Mouse (Mus musculus) bone marrow macrophage, adult 2 months (primary cell): ENCODE measurements around the gene Pdzrn3. TPM values are rescaled to one million over a fixed set of nuclear protein-coding genes. Genes with fewer than 3 reads are reported as not detected.

Source experiments
- H3K27ac ChIP-seq: 2 replicates; pipeline ENCODE4 v1.5.1; 2012; ENCODE audit warnings: low read depth, low read length; ENCODE audit not compliant: insufficient read depth
- H3K4me1 ChIP-seq: 2 replicates; pipeline ENCODE4 v1.6.1; 2012; ENCODE audit warnings: low read length; ENCODE audit not compliant: control insufficient read depth, insufficient read depth
- H3K4me3 ChIP-seq: 2 replicates; pipeline ENCODE4 v1.5.1; 2012; ENCODE audit warnings: mild to moderate bottlenecking, low read length, moderate library complexity; ENCODE audit not compliant: insufficient read depth
- CTCF ChIP-seq: IDR thresholded peaks from 2 replicates; pipeline ENCODE4 v1.5.1; 2012; ENCODE audit warnings: low read depth, mild to moderate bottlenecking, low read length, moderate library complexity
- POLR2A ChIP-seq: IDR thresholded peaks from 2 replicates; pipeline ENCODE4 v1.6.1; 2012; ENCODE audit warnings: mild to moderate bottlenecking, low read depth, low read length, borderline replicate concordance
- polyA plus RNA-seq: library from polyadenylated mRNA; stranded (reverse); fragments of >200 nt; gene quantifications from 2 replicates; pipeline ENCODE4 v1.2.4, GENCODE M21; 2012; ENCODE audit not compliant: missing spikeins, insufficient read depth, insufficient read length

Gene Pdzrn3
- polyA plus RNA-seq, 1 experiment = 0.67 TPM

DNA sequence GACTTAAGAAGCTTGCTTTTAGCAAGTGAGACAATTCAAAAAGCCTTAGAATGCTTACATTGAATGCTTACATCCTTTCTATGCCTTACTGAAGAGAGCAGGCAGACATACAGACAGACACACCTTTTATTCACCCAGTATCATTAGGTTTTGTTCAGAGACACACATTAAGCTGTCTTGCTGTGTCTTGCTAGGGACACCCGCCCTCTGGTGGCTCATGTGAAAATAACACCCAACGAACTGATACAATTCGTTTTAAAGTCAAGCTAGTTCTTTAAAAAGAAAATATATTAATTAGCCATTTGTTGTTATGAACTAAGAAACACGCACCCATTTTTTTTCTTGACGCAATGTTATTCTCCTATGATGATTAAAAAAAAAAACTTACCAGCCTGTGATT, 180.1 kb downstream of the Pdzrn3 start:
- H3K27ac ChIP-seq = no peak overlapping the region
- no peak for TF ChIP-seq CTCF
- TF ChIP-seq POLR2A = no peak
- H3K4me1 ChIP-seq = no peaks in the 10 kb centered on the region
- H3K4me3 ChIP-seq = no peak overlapping the region

DNA sequence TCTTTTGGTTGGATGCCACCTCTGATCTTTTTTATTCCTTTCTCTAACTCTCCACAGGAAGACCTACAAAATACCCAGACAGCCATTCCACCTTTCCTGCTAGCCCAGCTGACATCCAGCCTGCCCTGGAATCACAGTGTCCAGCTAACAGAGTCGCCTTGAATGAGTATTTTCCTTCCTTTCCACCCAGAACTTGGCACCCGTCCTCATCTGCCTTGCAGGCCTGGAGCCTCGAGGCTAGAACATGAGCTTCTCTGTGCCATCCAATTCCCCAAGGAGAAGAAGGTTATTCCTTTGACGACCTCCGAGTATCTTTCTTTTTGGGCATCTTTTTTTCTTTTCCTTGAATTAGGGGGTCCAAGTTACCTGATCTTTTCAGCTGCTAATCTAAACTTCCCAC, 181.8 kb downstream of the Pdzrn3 start:
- Histone ChIP-seq H3K4me3 (no peak overlapping the region), H3K27ac (no peak overlapping the region), H3K4me1 (no peaks in the 10 kb centered on the region)
- no peak for TF ChIP-seq POLR2A
- no peak for TF ChIP-seq CTCF

DNA sequence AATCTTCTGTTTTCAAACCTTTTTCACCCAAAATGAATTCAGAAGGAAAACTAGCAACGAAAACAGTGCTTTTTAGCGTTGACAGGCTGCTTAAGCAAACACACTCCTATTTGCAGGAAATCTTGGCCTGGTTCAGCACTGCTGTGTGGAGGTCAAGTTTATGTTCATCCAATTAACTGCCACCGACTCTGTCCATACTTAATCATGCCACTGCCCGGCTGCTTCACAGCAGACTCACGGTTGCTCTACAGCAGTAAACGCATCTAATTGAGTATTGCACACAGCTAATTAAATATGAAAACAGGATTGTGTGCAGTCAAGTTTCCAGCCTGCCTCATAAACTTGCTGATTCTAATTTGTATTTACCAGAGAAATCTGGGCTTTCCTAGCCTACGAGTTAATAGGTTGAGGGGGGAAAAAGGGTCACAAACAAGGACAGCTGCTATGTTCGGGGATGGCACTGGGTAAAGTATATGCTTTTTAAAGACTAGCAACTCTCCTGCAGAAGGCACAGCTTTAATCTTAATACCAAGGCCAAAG, 183.2 kb downstream of the Pdzrn3 start:
- H3K27ac ChIP-seq = no peak overlapping the region
- H3K4me3 ChIP-seq = no peak overlapping the region
- no peak for TF ChIP-seq CTCF
- TF ChIP-seq POLR2A = no peak
- H3K4me1 ChIP-seq = no peaks in the 10 kb centered on the region

DNA sequence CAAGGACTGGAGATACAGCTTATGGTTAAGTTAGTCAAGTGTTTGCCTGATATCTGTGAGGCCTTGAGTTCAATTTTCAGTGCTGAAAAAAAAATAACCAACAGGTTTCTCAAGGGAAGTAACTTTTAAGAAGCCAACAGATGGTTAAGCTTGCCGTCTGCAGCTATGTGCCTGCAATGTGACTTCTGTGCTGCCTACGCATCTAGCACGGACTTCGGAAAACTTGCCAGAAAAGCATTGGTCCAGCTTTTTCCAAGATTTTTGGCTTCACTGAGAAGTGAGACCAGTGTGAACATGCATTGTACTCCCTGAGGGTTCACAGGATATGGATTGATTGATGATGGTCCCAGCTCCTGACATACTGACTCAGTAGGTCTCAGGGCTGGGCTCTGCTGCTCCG, 186.1 kb downstream of the Pdzrn3 start:
- H3K4me3 ChIP-seq = no peak overlapping the region
- no peak overlapping the region for H3K27ac ChIP-seq
- H3K4me1 ChIP-seq = no peaks in the 10 kb centered on the region
- TF ChIP-seq POLR2A (no peak), CTCF (no peak)

DNA sequence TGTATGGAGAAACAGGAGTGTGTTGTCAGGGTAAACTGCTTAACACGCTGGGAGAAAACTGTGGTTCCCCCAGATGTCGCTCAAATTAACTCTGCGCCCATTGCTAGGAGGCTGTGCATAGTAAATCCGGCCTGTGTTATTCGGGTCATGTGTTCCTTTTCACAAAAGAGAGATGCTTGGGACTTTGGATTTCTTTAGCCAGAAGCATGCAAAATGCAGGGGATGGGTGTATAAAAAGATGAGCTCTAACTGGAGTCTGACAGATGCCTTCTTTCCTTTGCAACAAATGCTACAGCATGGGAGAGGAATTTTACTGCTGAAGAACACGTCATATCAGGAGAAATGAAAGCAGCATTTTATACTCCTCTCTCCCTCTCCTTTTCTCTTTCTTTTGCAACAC, 190.4 kb downstream of the Pdzrn3 start:
- Histone ChIP-seq H3K4me1 (no peaks in the 10 kb centered on the region), H3K27ac (no peak overlapping the region), H3K4me3 (no peak overlapping the region)
- TF ChIP-seq POLR2A = no peak
- no peak for TF ChIP-seq CTCF

DNA sequence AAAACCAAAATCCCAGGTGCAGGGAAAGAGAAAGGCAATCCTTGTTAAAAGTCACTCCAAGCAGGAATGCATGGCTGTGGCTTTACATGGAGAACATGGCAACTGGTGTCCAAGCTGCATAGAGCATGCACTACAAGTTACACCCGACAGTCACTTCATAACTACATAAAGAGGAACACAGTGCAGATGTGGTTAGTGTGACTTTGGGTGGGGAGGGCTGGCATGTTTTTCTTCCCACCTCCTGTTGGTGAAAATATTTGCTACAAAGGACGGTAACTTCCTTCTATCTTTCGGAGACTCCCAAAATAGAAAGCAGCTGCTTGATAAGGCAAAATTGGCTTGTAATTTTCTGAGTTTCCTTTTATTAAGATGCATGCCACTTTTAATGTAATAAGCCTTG, 190.8 kb downstream of the Pdzrn3 start:
- Histone ChIP-seq H3K27ac (no peak overlapping the region), H3K4me1 (no peaks in the 10 kb centered on the region), H3K4me3 (no peak overlapping the region)
- no peak for TF ChIP-seq POLR2A
- no peak for TF ChIP-seq CTCF

DNA sequence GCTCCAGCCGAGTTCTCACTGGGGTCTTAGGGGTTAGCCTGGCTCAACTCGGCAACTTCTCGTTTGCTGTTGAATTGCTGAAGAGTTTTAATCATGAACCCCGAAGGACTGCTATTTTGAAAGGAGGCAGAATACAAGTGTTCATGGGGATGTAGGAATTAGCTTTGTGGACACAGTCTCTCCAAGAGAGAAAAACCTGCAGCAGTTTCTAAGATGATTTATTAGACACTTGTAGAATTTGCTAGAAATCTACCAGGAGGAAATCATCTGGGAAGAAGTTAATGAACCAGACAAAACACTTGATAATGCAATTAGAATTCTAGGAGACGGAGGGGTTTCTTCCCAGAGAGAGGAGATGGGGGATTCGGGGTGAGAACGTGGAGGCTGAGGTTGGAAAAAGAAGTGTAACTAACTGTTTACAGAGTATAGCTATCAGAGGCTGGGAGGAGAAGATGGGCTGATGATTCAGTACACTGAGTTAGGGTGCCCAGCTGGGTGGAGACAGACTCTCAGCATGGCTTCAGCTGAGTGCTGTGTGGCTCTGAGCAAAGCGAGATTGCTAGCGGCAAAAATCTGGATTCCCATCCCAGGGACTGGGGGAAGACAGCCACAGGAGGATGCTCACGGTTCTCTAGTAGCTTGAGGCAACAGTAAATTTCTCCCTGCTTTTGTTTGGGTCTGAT, 193.5 kb downstream of the Pdzrn3 start:
- Histone ChIP-seq H3K4me3 (no peak overlapping the region), H3K4me1 (no peaks in the 10 kb centered on the region), H3K27ac (no peak overlapping the region)
- TF ChIP-seq CTCF (no peak), POLR2A (no peak)

DNA sequence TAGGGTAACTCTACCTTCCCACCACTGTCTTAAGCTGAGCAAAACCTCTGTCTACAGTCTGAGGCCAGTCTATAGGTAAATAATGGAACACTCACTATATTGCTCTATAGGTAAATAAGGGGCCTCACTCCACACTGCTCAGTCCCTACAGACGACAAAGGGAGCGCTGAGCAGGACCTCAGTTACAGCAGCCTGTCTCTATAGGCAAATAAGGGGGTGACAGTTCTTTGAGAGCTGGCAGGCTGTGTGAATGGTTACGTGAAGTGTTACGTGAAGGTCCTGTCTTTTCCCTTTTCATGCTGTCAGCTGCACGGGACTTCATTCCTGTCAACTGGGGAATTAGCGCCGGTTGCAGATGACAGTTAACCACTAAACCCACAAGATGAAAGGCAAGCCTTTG, 207.0 kb downstream of the Pdzrn3 start:
- Histone ChIP-seq H3K27ac (no peak overlapping the region), H3K4me1 (no peaks in the 10 kb centered on the region), H3K4me3 (no peak overlapping the region)
- TF ChIP-seq CTCF (no peak), POLR2A (no peak)

DNA sequence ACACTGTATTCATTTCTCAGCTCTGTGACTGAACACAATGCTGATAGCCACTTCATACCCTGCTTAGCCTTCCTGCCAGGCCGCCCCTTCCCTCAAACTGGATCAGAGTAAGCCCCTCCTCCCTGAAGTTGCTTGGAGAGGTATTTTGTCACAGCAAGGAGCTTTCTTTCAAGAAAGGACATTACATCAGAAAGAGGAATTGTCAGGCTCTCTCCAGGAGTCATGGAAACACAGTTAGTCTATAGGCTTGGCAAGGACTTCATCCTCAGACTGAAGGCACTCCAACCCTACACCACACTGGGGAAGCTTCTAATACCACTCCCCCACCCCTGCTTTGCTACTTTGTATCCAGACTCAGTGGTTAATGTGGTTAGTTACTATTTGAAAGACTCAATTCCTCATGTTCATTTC, 224.2 kb downstream of the Pdzrn3 start:
- TF ChIP-seq CTCF (no peak), POLR2A (no peak)
- Histone ChIP-seq H3K4me1 (no peaks in the 10 kb centered on the region), H3K27ac (no peak overlapping the region), H3K4me3 (no peak overlapping the region)

DNA sequence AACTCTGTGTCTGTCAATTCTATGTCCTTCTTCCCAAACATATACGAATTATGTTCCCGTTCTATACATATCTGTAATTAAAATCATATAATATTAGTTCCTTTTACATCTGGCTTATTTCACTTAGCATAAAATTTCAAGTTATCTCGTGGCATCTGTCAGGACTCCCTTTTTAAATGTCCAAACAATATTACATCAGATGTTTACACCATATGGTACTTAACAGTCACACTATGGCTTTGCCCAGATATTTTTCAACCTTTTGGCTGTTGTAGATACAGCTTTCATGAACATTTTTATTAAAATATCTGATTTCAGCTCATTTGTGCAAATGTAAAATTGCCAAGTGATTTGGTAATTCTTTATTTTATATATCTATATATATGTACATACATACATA, 242.3 kb downstream of the Pdzrn3 start:
- Histone ChIP-seq H3K4me1 (no peaks in the 10 kb centered on the region), H3K4me3 (no peak overlapping the region), H3K27ac (no peak overlapping the region)
- no peak for TF ChIP-seq POLR2A
- TF ChIP-seq CTCF = no peak
